Mouse (Mus musculus) cerebellum, postnatal 36 days (tissue): ENCODE data around the gene Zbtb6.

Experiments
- DNase-seq, 2 experiments: peaks; one replicate each; pipeline ENCODE4 v3.0.0; 2021 to 2022; ENCODE audit warnings: mixed read lengths in 2 of 2

Gene Zbtb6

GRCm38 (mm10) chr2:37442611-37443591 lies at the start of gene Zbtb6, which contains the start of the genes Zbtb26 and Rabgap1:
TSS of gene Zbtb6 (minus strand) at chr2:37443171.
TSS of gene Zbtb26 (minus strand) at chr2:37443135.
TSS of gene Rabgap1 (plus strand) at chr2:37443279.
- DNase-seq = peak; percentile 97

- DNase-seq = no peak
These were observed 46.0 kb upstream of the Zbtb6 start for GRCm38 (mm10) chr2:37488956-37489355.

DNA sequence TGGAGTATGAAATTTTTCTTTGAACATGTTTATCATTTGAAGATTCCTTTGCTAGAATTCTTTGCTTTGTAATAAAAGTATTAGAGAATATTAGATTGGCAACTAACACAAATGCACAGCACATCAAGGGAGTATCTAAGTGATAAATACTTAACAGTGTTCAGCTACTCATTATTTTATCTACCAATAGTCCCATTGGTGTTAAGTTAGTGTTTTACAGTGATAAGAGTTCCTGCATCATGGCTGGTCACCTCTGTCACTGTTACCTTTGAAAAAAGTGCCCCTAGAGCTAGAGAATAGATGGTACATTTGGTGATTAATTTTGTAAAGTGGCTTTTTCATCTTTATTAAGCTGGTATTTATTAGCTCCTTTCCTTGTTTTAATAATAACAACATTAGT lies 43.4 kb upstream of the Zbtb6 start:
- DNase-seq = no peak

DNA sequence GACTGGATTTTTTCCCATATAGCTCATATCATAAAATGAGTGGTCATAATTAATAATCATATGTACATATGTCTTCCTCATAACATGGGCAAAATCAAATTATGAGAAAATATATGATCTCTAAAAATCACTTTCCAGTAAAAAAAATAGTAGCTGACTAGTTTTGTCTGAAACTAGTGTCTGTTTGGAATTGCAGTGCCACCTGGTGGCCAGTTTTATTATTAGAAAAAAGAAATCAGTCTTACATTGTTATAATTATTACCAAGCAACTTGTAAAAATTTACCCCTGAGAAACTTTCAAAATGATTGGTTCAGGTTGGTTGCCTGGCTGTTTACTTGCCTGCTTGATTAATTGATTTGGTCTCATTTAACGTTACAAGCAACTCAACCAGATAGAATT lies 42.4 kb upstream of the Zbtb6 start:
- DNase-seq = peak; percentile 12 to 23

GRCm38 (mm10) chr2:37484165-37484564 lies 41.2 kb upstream of the Zbtb6 start:
- no peak for DNase-seq

DNA sequence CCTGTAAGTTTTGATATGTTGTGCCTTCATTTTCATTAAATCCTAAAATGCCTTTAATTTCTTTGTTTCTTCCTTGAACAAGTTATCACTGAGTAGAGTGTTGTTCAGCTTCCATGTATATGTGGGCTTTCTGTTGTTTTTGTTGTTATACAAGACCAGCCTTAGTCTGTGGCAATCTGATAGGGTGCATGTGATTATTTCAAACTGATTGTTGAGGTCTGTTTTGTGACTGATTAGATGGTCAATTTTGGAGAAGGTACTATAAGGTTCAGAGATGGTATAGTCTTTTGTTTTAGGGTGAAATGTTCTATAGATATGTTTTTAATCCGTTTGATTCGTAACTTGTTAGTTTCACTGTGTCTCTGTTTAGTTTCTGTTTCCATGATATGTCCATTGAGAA lies 37.1 kb upstream of the Zbtb6 start:
- DNase-seq = no peak

DNA sequence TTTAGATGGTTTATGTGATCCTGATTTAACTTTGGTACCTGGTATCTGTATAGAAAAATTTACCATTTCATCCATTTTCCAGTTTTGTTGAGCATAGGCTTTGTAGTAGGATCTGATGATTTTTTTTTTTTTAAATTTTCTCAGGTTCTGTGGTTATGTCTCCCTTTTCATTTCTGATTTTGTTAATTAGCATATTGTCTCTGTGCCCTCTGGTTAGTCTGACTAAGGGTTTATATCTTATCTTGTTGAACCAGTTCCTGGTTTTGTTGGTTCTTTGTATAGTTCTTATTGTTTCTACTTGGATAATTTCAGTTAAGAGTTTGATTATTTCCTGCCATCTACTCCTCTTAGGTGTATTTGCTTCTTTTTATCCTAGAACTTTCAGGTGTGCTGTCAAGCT lies 36.6 kb upstream of the Zbtb6 start:
- DNase-seq = no peak

DNA sequence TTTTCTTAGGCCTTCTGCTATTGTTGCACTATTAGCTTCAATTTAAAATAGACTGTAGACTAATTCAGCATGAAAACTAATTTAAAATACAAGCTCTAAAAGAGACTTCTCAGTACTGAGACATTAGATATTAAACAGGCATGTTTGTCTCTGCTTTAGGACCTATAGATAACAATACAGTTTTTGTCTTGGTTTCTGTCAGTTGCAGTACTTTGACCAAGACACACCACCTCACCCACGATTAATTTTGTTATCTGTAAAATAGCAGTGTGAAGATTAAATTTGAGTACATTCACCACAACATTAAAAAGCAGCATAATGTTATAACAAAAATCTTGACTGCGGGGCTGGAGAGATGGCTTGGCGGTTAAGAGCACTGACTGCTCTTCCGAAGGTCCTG lies 23.3 kb upstream of the Zbtb6 start:
- no peak for DNase-seq

GRCm38 (mm10) chr2:37460707-37461106 lies 17.7 kb upstream of the Zbtb6 start:
- DNase-seq = no peak

DNA sequence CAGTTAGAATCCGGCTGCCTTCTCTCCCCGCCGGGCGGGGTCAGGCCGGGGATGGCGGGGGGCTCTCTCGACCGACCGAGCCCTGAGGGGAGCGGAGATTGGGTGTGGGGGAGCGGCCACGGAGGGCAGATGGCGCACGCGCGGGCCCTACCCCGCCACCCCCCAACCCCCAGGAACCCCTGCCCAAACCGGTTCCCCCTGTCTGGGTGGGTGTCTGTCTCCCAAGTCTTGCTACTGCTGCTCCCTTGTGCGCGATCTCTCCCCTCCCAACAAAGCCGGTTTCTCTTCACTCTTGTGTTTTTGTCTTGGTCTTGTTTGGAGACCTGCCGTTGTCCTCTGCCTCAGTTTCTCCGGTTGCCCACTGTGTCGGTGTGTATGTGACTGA lies 9.4 kb upstream of the Zbtb6 start:
- DNase-seq = no peak

DNA sequence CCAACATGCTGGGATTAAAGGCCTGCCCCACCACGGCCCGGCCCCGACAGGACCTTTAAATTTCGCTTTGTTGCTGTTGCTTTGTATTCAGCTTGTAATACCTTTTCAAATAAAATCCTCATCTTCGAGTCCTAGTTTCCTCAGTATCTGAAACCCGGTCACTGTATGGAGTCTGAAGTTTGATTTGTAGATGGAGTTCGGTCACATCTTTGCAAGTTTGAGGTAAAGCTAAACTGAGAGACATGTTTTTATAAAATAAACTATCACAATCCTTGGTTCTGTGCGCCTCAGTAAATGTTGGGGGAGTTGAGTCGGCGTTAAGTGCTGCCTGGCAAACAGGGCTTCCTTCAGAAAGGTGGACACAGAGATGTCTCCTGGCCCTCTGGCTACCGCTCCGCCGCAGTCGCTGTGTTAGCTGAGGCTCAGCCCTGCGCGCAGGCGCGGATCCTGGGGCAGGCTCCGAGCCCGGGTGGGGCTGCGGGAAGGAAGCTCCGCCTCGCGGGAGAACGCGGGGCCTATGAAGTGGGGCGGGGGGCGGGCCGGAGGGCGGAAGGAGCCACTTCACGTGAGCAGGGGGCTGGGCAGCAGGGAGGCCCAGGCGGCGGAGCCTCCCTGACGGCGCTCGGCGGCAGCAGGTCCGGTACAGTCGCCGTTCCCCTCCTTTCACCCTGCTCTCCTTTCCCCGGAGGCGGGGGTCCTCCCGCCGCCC lies 8.8 kb upstream of the Zbtb6 start:
- peak; percentile 90 to 95 for DNase-seq

GRCm38 (mm10) chr2:37431609-37432008 lies 11.4 kb downstream of the Zbtb6 start:
- DNase-seq = no peak

DNA sequence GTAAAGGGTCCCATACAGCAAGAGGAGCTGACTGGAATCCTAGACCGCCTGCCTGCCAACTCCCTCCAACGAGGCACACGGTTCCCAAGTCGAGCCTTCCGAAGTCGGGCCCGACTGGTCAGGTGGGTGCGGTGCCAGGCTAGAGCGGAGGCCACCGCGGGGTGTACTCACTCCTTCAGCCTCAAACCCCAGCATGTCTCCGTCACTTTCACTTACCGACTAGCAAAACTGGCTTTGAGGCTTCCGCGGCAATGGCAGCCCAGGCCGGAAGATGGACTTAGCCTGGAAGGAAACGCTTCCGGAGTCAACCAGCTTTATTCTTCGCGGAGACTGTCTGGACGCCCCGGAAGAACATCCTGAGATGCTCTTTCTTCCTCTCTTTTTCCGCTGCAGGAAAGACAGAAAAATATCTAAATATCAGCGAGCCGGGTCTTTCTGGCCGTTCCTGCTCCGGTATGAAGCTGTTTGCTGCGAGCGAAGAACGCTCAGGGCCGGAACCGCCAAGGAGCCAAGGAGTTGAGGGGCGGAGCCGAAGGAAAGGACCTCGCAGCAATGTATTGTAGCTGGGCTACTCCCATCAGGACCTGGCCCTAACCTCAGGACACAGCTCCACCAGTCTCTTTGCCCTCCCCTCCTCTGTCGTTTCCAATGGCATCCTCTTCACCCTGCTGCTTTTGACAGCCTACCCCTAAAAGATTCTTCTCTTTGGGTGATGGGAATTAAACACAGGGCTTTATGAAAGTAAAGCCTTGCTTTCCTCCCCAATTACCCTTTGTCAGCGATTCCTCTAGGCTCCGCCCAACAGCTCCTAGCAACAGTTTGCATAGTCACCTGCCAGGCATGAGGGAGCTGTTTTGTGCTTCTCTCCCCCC lies 12.1 kb downstream of the Zbtb6 start:
- peak; percentile 78 to 82 for DNase-seq

- no peak for DNase-seq
These were observed 19.3 kb downstream of the Zbtb6 start for GRCm38 (mm10) chr2:37423671-37424070.

DNA sequence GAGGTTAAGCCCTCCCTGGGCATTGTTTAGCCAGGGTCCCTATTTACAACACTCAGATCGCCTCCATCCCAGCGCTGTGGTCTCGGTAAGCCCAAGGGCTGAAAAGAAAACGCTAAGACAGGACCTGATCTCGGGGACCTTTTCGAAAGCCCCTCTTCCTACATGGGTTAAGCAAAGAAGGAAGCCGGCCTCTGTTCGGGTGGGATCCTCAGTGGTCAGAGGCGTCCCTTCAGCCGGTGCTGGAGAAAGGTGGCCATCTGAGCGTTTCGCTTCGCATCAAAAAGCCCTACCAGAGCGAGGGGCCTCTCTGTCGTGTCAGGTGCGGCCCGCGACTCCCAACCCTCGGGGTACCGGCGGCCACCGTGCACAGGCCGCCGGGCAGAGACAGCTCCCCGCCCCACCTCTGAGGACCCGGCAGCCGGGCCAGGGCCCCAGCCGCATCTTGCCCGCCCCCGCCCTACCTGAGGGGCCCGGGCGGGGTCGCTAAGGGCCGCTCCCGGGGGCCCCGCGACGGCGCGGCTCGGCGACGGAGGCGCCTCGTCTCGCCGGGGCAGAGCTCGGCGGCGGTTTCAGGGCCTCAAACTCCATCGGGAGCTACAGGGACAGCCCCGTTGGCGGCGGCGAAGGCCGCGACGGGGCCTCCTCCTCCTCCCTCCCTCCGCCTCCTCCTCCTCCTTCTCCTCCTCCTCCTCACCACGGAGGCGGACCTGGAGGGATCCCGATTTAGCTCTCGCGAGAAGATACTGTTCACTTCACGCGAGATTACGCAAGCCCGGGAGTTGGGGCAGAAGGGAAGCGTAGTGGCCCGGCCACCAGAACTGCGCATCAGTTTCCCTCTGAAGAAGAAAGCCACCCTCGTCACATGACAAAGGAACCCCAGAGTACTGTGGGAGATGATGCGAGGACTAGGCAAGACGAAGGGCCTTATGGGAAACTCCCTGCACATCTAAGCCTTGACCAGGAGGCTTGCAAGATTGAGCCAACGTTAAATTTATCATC lies 20.4 kb downstream of the Zbtb6 start, which contains the start of gene Rc3h2:
Gene Rc3h2, minus strand, starts transcription at position 598 of the 999 bp plus-strand sequence.
- DNase-seq = peak; percentile 92 to 93

DNA sequence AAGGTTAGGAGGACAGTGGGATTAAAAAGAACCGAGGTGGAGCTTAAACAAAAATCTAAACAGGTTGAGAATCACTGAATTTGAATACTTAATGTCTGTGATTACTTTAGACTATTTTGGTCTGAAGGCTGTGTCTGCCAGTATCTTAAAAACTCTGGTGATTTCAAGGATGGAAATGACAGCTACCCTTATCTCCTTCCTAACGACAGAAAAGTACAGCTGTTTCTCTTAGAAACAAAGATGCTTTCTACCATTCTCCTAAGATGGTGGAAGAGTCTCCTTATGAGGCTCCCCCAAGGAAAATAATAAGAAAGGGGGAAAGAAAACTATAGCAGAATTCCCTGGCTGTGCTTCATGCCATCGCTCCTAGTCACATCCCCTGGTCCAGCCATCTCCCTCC lies 21.1 kb downstream of the Zbtb6 start:
- no peak for DNase-seq

GRCm38 (mm10) chr2:37395539-37395938 lies 47.4 kb downstream of the Zbtb6 start:
- DNase-seq = no peak

DNA sequence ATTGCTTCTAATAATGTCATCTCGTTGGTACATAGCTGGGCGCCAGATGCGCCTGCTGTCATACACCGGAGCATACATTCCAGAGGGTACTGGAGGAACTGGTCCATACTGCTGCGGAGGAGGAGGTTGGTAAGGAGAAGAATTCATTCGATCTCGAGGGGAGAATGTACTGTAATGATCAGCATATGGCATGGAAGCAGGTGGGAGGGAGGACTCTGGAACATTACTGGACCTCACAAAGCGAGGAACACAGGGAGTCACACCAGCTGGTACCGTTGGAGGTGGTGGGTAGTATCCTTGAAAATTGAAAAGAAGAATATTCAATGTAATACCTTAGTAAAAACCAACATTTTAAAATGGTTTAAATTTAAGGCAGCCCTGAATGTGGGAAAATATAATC lies 60.0 kb downstream of the Zbtb6 start:
- no peak for DNase-seq

GRCm38 (mm10) chr2:37380189-37380588 lies 62.8 kb downstream of the Zbtb6 start:
- DNase-seq = peak; percentile 48 to 65

DNA sequence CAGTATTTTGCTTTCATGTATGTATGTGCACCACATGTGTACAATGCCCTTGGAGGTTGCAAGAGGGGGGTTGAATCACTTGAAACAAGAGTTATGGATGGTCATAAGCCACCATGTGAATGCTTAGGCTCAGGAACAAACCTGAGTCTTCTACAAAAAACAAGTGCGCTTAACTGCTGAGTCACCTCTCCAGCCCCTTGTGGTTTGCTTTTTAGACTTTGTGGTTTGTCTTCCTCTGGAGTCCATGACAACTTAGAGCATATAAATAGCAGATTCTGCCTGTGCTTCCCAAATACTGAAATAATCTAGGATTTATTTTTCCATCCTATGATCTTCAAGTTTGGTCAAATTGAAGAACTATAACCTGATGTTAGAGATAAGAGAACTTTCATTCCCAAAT lies 67.0 kb downstream of the Zbtb6 start:
- no peak for DNase-seq
